ENCODE assay signal across 8 mouse cellular contexts in the genomic region with DNA sequence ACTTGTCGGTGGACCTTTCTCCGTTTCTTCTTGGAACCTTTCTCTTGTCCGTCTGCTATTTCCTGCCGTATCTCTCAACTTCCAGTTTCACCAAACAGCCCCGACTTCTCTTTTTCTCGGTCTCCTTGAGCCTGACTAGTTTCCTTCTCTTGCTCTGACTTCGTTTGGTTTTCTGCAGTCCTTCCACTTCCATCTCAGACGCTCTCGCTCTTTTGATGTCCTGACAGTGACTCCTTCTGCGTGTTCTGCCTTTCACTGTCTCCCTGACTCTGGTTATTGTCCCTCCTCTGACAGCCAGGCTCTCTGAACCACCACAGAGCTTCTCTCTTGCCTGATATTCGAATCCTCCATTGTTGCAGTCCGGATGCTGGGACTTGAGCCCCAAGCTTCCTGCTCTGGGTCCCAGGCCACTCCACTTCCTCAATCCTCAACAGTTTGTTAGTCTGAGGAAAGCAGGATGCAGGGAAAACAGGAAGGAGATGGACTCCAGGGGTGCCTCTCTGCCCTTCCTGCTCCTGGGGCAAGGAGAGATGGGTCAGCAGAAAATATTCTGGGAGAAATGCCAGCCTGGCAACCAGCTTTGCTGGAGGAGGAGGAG. TPM values are rescaled to one million over a fixed set of nuclear protein-coding genes. Genes with fewer than 3 reads are reported as not detected.
DNase-seq lines count a peak whose midpoint lies in the region; ATAC-seq and TF ChIP-seq lines count a peak whose summit lies in the region.

No protein-coding gene starts in this region.

- peaks cover 18% of the 10 kb centered on the region; the same call in 1 of the 2 replicates for H3K27me3 ChIP-seq in thymus, adult 2 months (ENCODE audit: control insufficient read depth, insufficient read depth, low read length)
- H3K27me3 ChIP-seq in intestine, embryonic 14.5 days (replicated peaks; ENCODE audit: control insufficient read depth, insufficient read depth, low read length): no peaks in the 10 kb centered on the region
- peaks cover 2% of the 10 kb centered on the region; the same call in 1 of the 2 replicates for H3K27me3 ChIP-seq in cerebellum, adult 2 months (ENCODE audit: control insufficient read depth, insufficient read depth, low read length)

- DNase-seq in thymus, adult 2 months: no peak
- DNase-seq in thymus, postnatal 10 days (ENCODE audit: low spot score in 2 of 2): no peak
- DNase-seq in gastrocnemius, postnatal 25 days: peak; percentile 49
- peak; percentile 72 for DNase-seq in intestine, embryonic 14.5 days (ENCODE audit: low spot score)
- peak; percentile 54 to 64 for DNase-seq in lung, adult 18-20 months
- DNase-seq in cerebellum, adult 2 months: no peak
- DNase-seq in right cerebral cortex, postnatal 36 days (ENCODE audit: low spot score in 2 of 2): no peak

- peak overlapping the region; percentile 40 for H3K4me3 ChIP-seq in thymus, adult 2 months (ENCODE audit: control insufficient read depth, insufficient read depth, low read length)
- H3K4me3 ChIP-seq in intestine, embryonic 14.5 days (ENCODE audit: low read depth, low read length): peak overlapping the region; percentile 90
- H3K4me3 ChIP-seq in cerebellum, adult 2 months (replicated peaks; ENCODE audit: insufficient read depth, low read depth, low read length): no peak overlapping the region

- no peaks in the 10 kb centered on the region for H3K36me3 ChIP-seq in thymus, adult 2 months (ENCODE audit: control insufficient read depth, insufficient read depth, low read length)
- peaks cover 19% of the 10 kb centered on the region for H3K36me3 ChIP-seq in intestine, embryonic 14.5 days (ENCODE audit: control insufficient read depth, insufficient read depth, low read length)

- H3K27ac ChIP-seq in thymus, adult 2 months (ENCODE audit: control insufficient read depth, insufficient read depth, low read length): no peak overlapping the region
- peak overlapping the region; percentile 97 for H3K27ac ChIP-seq in intestine, embryonic 14.5 days (ENCODE audit: low read depth)
- no peak overlapping the region for H3K27ac ChIP-seq in cerebellum, adult 2 months (ENCODE audit: insufficient read depth, low read length)

- TF ChIP-seq CTCF in thymus, adult 2 months (IDR thresholded peaks at IDR 0.05; ENCODE audit: borderline replicate concordance, control insufficient read depth, extremely low read depth, insufficient read depth, low read length, poor library complexity): no peak
- TF ChIP-seq CTCF in cerebellum, adult 2 months (IDR thresholded peaks at IDR 0.05; ENCODE audit: borderline replicate concordance, insufficient read depth, low read depth, low read length): no peak

- no peaks in the 10 kb centered on the region for H3K9me3 ChIP-seq in intestine, embryonic 14.5 days (ENCODE audit: control insufficient read depth, low read length)

- peak overlapping the region; percentile 91 for H3K9ac ChIP-seq in intestine, embryonic 14.5 days (ENCODE audit: low read length)

- WGBS in thymus, adult 2 months: 3% methylated on average over 12 of the region's 12 CpGs
- WGBS in intestine, embryonic 14.5 days: 13% methylated on average over 12 of the region's 12 CpGs
- WGBS in cerebellum, adult 2 months: 53% methylated on average over 12 of the region's 12 CpGs

- H3K4me1 ChIP-seq in thymus, adult 2 months (replicated peaks; ENCODE audit: control insufficient read depth, insufficient read depth, low read length): peaks cover 31% of the 10 kb centered on the region
- H3K4me1 ChIP-seq in intestine, embryonic 14.5 days (replicated peaks; ENCODE audit: control insufficient read depth, insufficient read depth, low read length): peaks cover 48% of the 10 kb centered on the region
- H3K4me1 ChIP-seq in cerebellum, adult 2 months (ENCODE audit: control insufficient read depth, insufficient read depth, low read length): peaks cover 6% of the 10 kb centered on the region; the same call in 1 of the 2 replicates

- H3K4me2 ChIP-seq in intestine, embryonic 14.5 days (ENCODE audit: low read length): peak overlapping the region; percentile 85

- no peak for ATAC-seq in intestine, embryonic 14.5 days (replicated peaks; ENCODE audit: low FRiP score, low TSS enrichment, low read depth)
- ATAC-seq in neutrophil, adult 5-6 weeks (ENCODE audit: extremely low read depth, insufficient number of reproducible peaks, low FRiP score, poor library complexity, severe bottlenecking): peak; percentile 10; the same call in 1 of the 2 replicates

- TF ChIP-seq POLR2A in thymus, adult 2 months (IDR thresholded peaks at IDR 0.05; ENCODE audit: control insufficient read depth, extremely low read depth, insufficient read depth, low read length, poor library complexity): no peak
- no peak for TF ChIP-seq POLR2A in cerebellum, adult 2 months (IDR thresholded peaks at IDR 0.05; ENCODE audit: borderline replicate concordance, insufficient read depth, low read length)

RNA-seq across cellular contexts. Expression of a gene that starts 1.9 kb away (rescaled TPM):
- 176 and 220 TPM in 2 replicates for polyA plus RNA-seq in thymus, adult 2 months (2012; rRNA removed)
- total RNA-seq in gastrocnemius, postnatal 25 days (2021): 10 to 100 TPM; 38.6 to 49.1 TPM
- polyA plus RNA-seq in intestine, embryonic 14.5 days (2014; fragmentation: Nextera tagmentation; extraction: Ambion mirVana): 467 and 480 TPM in 2 replicates
- total RNA-seq in neutrophil, adult 5-6 weeks (2017): 11.4 and 18.8 TPM in 2 replicates
- 26.2 and 28.6 TPM in 2 replicates for polyA plus RNA-seq in cerebellum, adult 2 months (2012; rRNA removed)

RNA-seq across cellular contexts. Expression of a gene that starts 18.9 kb away (rescaled TPM):
- polyA plus RNA-seq in thymus, adult 2 months (2012; rRNA removed): 59.2 and 85.6 TPM in 2 replicates
- 1 to 10 TPM; 2.3 to 3.8 TPM for total RNA-seq in gastrocnemius, postnatal 25 days (2021)
- polyA plus RNA-seq in intestine, embryonic 14.5 days (2014; fragmentation: Nextera tagmentation; extraction: Ambion mirVana): 248 and 272 TPM in 2 replicates
- 2.9 and 5.2 TPM in 2 replicates for total RNA-seq in neutrophil, adult 5-6 weeks (2017)
- 0.11 and 0.25 TPM in 2 replicates for polyA plus RNA-seq in cerebellum, adult 2 months (2012; rRNA removed)

RNA-seq across cellular contexts. Expression of a gene that starts 46.2 kb away (rescaled TPM):
- 5.2 and 7.5 TPM in 2 replicates for polyA plus RNA-seq in thymus, adult 2 months (2012; rRNA removed)
- total RNA-seq in gastrocnemius, postnatal 25 days (2021): under 1 TPM in 1 of 2 experiments, not detected in 1; 0.05 TPM
- polyA plus RNA-seq in intestine, embryonic 14.5 days (2014; fragmentation: Nextera tagmentation; extraction: Ambion mirVana): 0.70 and 0.84 TPM in 2 replicates
- 0.12 and 0.35 TPM in 2 replicates for total RNA-seq in neutrophil, adult 5-6 weeks (2017)
- polyA plus RNA-seq in cerebellum, adult 2 months (2012; rRNA removed): 0.18 and 0.25 TPM in 2 replicates

Comparison
In these comparisons a context has a peak if more than half of its experiments do, and no peak if none do; other contexts are left out.
1. DNase-seq: peak in gastrocnemius, postnatal 25 days (single experiment), intestine, embryonic 14.5 days (single experiment) and lung, adult 18-20 months (2 of 2); none in thymus, adult 2 months (single experiment), thymus, postnatal 10 days (0 of 2), cerebellum, adult 2 months (0 of 2) and right cerebral cortex, postnatal 36 days (0 of 2).
2. RNA of a gene that starts 18.9 kb away (polyA plus RNA-seq): 248 to 272 TPM in intestine, embryonic 14.5 days and 59.2 to 85.6 TPM in thymus, adult 2 months; 0.11 to 0.25 TPM in cerebellum, adult 2 months; every median in the first group is over 10 times any median in the second.